Mouse (Mus musculus) midbrain, embryonic 10.5 days (tissue): ENCODE measurements around the gene Cep57. TPM values are rescaled to one million over a fixed set of nuclear protein-coding genes. Genes with fewer than 3 reads are reported as not detected.
A peak's percentile ranks its signal among the peaks of the same experiment; 100 is the strongest.

Source experiments
- DNase-seq: peaks from one replicate; pipeline ENCODE4 v3.0.0-alpha.2; 2017; ENCODE audit warnings: low spot score
- H3K27ac ChIP-seq: fragments of 300-500 bp; sonication (generic); replicated peaks from 2 replicates; pipeline ENCODE4 v1.5.1; 2016; ENCODE audit warnings: mild to moderate bottlenecking
- H3K27me3 ChIP-seq: fragments of 300-500 bp; sonication (generic); 2 replicates; pipeline ENCODE4 v1.6.1; 2016; ENCODE audit warnings: low read depth, mild to moderate bottlenecking; ENCODE audit not compliant: poor library complexity, severe bottlenecking
- H3K36me3 ChIP-seq: fragments of 300-500 bp; sonication (generic); 2 replicates; pipeline ENCODE4 v1.6.1; 2016; ENCODE audit warnings: mild to moderate bottlenecking, moderate library complexity
- H3K4me1 ChIP-seq: fragments of 300-500 bp; sonication (generic); 2 replicates; pipeline ENCODE4 v1.6.1; 2016
- H3K4me3 ChIP-seq: fragments of 300-500 bp; sonication (generic); 2 replicates; pipeline ENCODE4 v1.5.1; 2016; ENCODE audit warnings: mild to moderate bottlenecking, moderate library complexity
- H3K9me3 ChIP-seq: fragments of 300-500 bp; sonication (generic); replicated peaks from 2 replicates; pipeline ENCODE4 v1.6.1; 2016; ENCODE audit warnings: mild to moderate bottlenecking
- WGBS: fragments of 180-500 bp; shearing (Covaris S2); methylation state at CpG from one replicate; pipeline ENCODE4 v1.1.7; 2016; 5-methylcytosine and 5-hydroxymethylcytosine counted together
- polyA plus RNA-seq: library from polyadenylated mRNA; unstranded; fragments of >200 nt; fragmentation: Nextera tagmentation; extraction: Ambion mirVana; gene quantifications from 2 replicates; pipeline ENCODE4 v1.2.1, GENCODE M21; 2016

Gene Cep57
- polyA plus RNA-seq = 61.5 and 62.4 TPM in 2 replicates

DNA sequence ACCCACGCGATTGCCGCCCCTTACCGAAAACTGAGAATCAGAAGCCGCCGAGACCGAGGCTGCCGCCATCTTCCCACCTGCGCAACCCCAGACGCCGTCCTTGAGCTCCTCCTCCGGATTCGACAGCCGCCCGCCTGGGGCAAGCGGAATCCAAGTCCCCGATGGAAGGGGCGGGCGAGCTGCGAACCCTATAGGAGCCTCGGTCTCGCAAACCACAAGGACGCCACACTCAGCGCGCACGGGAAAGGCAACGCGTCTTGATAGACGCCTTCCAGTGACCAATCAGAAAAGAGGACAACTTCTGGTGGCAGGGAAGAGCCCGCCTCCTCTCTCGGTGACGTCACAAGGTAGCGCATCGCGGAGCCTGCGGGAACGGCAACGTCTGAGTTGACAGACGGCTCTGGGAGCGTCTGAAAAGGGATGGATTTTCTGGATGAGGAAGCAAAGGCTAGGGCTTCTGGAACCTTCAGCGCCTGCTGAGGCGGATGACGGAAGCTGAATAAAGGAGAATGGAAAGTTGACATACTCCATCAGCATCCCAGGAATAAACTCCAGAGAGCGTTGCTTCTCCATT is at the start of gene Cep57:
TSS of gene Cep57 (minus strand) at position 276 of the 574 bp plus-strand sequence.
- peaks cover 49% of the 10 kb centered on the region for H3K36me3 ChIP-seq
- H3K4me3 ChIP-seq = peak within 1 kb of the TSS; percentile 85
- peaks cover 32% of the 10 kb centered on the region for H3K4me1 ChIP-seq
- 0% methylated on average over 44 of the region's 44 CpGs for WGBS
- H3K27ac ChIP-seq = peak within 1 kb of the TSS; percentile 99
- no peaks in the 10 kb centered on the region for H3K9me3 ChIP-seq
- DNase-seq = peak; percentile 95
- H3K27me3 ChIP-seq = no peaks in the 10 kb centered on the region

DNA sequence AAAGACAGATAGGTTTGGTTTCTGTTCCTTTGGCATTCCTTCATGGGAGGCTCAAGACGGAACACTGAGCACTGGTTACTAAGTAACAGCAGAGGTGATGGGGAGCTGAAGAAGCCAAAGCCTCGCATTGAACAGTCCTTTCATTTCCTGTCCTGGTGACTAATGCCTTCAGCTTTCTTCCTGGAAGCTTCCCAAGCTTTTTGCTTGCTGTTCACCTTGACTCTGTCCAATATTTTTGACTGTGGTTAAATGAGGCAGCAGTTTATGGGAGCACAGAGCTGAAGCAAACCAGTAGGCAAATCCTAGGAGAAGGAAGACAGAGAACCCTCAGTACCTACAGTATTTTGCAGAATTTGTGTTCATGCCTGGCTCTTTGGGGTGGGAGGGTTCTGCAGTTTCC is 48.4 kb upstream of the Cep57 start:
- no peaks in the 10 kb centered on the region for H3K4me1 ChIP-seq
- H3K27me3 ChIP-seq = no peaks in the 10 kb centered on the region
- H3K9me3 ChIP-seq = no peaks in the 10 kb centered on the region
- DNase-seq = no peak
- 82% methylated on average over 2 of the region's 2 CpGs for WGBS
- H3K27ac ChIP-seq = no peak overlapping the region
- no peak overlapping the region for H3K4me3 ChIP-seq
- no peaks in the 10 kb centered on the region for H3K36me3 ChIP-seq

DNA sequence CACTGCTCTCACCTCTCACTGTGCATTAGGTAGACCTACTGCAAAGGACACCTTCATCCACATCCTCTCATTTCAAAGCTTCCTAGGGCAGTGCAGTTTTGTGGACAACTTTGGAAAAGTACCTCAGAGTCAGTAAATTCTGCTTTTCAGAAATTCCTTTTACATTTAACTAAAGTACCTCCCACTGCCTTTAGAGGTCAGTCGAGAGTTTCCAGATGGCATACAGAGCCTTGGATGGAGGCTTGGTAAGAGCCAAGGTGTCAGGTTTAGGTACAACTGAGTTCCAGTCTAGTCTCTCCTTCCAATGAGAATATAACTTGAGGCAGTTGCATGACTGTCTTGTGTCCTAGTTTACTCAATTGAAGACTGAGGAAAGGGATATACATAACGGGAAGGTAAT is 47.5 kb upstream of the Cep57 start:
- Histone ChIP-seq H3K27ac (no peak overlapping the region), H3K36me3 (no peaks in the 10 kb centered on the region), H3K4me1 (no peaks in the 10 kb centered on the region), H3K4me3 (no peak overlapping the region), H3K27me3 (no peaks in the 10 kb centered on the region), H3K9me3 (no peaks in the 10 kb centered on the region)
- no peak for DNase-seq
- 58% methylated on average over 2 of the region's 2 CpGs for WGBS

DNA sequence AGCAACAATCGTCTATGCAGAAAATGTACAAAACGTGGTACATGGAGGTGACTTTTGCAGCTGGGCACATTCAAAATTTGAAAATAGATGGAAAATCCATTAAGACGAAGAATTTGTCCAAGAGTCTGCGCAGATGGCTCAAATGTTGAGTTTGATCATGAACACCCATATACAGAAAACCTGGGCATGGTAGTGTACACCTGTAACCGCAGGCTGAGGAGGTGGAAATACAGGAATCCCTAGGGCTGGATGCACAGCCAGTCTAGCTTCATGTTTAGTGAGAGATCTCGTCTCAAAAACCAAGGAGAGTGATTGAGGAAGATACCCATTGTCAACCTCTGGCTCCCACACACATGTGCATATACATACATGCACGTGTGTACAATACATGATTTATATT is 44.7 kb upstream of the Cep57 start:
- Histone ChIP-seq H3K27me3 (no peaks in the 10 kb centered on the region), H3K9me3 (no peaks in the 10 kb centered on the region), H3K27ac (no peak overlapping the region), H3K4me1 (no peaks in the 10 kb centered on the region), H3K36me3 (no peaks in the 10 kb centered on the region), H3K4me3 (no peak overlapping the region)
- no peak for DNase-seq
- WGBS = 90% methylated on average over 7 of the region's 7 CpGs

DNA sequence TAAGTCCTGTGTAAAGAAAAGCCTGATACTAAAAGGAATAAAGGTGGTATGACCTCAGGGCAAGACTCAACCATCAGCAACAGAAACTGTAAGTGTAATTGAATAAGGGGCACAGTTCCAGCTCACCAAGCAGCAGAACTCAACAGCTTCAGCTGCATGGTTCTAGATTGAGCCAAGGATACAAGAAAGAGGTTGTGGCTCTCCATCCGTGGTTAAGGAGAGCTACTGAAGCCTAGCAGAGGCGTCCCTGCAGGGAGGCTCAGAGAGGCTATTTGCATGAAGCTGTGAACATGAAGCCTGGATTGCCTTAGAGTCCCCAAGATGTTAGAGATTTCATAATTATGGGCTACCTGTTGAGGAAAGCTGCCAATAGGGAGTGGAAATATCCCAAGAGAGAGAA is 40.7 kb upstream of the Cep57 start:
- no peaks in the 10 kb centered on the region for H3K9me3 ChIP-seq
- H3K27ac ChIP-seq = no peak overlapping the region
- H3K36me3 ChIP-seq = no peaks in the 10 kb centered on the region
- no peaks in the 10 kb centered on the region for H3K27me3 ChIP-seq
- DNase-seq = no peak
- no peaks in the 10 kb centered on the region for H3K4me1 ChIP-seq
- H3K4me3 ChIP-seq = no peak overlapping the region
- WGBS = 67% methylated on average over 2 of the region's 2 CpGs

DNA sequence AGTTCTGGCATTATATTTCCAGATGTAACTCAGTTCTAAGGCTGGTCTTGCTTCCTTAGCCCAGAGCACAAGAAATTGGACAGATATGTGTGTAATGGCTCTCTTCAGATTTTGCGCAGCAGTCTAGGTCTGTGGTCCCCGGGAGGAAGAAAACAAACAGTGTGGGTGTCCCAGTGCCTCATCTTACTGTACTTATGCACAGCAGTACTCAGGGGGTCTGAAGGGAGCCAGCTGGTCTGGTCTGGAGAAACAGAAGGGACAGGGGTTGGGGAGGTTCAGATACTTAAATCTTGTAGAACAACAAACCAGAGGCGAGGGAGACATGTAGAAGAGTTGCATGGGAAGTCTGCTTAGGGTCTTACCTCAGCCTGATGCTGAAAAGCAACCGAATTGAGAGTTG is 29.9 kb upstream of the Cep57 start:
- Histone ChIP-seq H3K9me3 (no peaks in the 10 kb centered on the region), H3K27me3 (no peaks in the 10 kb centered on the region), H3K36me3 (no peaks in the 10 kb centered on the region), H3K4me1 (no peaks in the 10 kb centered on the region), H3K27ac (no peak overlapping the region), H3K4me3 (no peak overlapping the region)
- DNase-seq = no peak
- WGBS = 76% methylated on average over 4 of the region's 4 CpGs

DNA sequence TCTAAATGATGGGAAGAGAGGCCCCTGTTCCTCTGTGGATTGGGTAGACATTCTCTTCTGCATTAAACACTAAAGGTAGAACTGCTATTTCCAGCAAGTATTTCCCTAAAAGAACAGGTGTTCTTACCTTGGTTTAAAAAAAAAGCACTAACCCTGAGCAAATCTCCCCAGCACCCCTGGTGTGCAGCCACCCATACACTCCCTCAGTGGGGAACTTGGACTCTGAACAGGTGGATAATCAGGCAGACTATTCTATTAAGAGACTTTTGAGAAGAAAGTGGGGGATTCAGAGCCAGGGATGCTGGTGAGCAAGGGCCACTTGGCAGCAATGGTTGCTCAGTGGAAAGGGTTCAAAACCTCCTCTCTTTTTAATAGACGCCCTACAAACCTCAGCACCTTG is 29.3 kb upstream of the Cep57 start:
- no peak overlapping the region for H3K27ac ChIP-seq
- H3K4me1 ChIP-seq = no peaks in the 10 kb centered on the region
- H3K36me3 ChIP-seq = no peaks in the 10 kb centered on the region
- no peaks in the 10 kb centered on the region for H3K9me3 ChIP-seq
- 68% methylated on average over 1 of the region's 1 CpGs for WGBS
- H3K27me3 ChIP-seq = no peaks in the 10 kb centered on the region
- DNase-seq = no peak
- no peak overlapping the region for H3K4me3 ChIP-seq

DNA sequence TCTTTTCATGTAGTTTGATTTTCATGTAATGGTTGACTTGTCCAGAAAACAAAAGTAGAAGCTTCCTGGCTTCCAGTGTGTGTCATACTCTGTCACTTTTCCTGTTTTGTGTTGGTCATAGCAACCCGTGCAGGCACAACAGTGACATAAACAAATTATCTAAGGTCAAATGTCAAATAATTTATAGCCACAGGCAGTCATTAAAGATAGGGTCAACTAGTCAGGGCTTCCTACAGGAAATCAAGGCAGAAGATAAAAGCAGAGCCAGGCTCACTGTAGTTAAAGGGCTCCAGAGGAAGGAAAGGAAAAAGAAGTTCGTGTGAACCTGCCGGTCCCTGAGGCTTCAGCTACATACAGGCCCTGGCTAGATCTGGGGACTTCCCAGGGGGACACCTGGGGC is 27.0 kb upstream of the Cep57 start:
- Histone ChIP-seq H3K27ac (no peak overlapping the region), H3K4me3 (no peak overlapping the region), H3K4me1 (no peaks in the 10 kb centered on the region), H3K27me3 (no peaks in the 10 kb centered on the region), H3K36me3 (no peaks in the 10 kb centered on the region), H3K9me3 (no peaks in the 10 kb centered on the region)
- WGBS = 86% methylated on average over 3 of the region's 3 CpGs
- no peak for DNase-seq

DNA sequence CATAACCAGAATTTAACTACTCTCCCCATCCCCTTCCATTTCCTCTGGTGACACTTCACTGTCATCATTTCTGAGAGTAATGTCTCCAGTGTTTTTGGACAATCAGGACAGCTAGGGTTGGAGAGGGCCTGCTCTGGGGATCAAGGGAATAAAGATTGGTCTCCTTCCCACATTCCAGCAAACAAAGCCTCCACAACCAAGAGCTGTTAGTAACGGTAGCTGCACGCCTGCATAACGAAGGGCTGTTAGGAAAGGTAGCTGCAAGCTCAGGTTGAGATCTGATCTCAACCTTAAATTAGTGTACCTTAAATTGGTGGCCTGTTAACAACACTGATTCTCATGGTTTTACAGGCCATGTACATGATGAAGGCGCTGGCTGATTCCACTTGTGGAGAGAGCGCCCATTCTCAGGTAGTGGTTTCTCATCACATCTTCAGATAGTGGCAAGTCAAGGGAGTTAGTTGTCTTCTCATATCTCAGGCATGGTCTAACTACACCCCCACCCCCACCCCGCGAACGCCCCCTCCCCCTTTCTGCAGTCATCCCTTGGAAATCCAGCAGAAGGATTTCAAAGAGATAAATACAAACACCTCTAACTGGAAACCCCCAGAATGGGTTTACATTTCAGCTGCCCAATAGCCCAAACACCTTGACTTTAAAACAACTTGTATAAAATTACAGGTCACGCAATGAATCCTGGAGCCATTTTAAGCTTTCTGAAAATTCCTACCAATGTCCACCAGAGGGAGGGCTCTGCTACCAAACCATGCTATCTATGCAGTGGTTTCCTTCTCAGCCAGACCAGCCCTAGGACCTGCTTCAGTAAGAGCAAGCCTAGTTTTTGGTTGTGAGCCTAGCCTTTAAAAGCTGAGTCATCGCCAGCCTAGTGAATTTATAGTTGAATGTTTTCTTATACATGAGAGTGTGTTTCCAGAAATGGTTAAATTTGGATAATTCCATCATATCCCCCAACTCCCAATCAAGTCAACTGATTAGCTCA is 21.9 kb upstream of the Cep57 start:
- peaks cover 25% of the 10 kb centered on the region for H3K36me3 ChIP-seq
- DNase-seq = no peak
- H3K9me3 ChIP-seq = no peaks in the 10 kb centered on the region
- no peaks in the 10 kb centered on the region for H3K27me3 ChIP-seq
- WGBS = 81% methylated on average over 10 of the region's 10 CpGs
- H3K4me1 ChIP-seq = no peaks in the 10 kb centered on the region
- no peak overlapping the region for H3K4me3 ChIP-seq
- H3K27ac ChIP-seq = no peak overlapping the region

DNA sequence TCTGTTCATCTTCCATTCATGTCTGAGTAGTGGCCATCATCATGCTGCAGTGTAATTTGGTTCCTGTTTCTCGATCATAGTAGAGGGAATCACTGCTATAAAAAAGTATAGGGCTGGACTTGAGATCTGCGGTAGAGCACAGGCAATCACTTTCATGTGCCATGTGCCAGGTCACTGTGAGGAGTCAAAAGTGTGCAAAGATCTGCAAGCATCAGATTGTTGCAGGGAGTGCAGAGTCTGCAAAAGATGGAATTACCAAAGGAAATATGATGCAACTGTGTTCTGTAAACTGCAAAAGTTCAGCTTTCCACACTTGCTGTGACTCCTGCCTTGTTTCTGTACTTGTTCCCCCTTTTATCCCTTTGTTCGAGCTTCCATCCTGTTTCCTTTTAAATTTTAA is 20.7 kb upstream of the Cep57 start:
- DNase-seq = no peak
- Histone ChIP-seq H3K4me3 (no peak overlapping the region), H3K4me1 (no peaks in the 10 kb centered on the region), H3K36me3 (peaks cover 37% of the 10 kb centered on the region), H3K27me3 (no peaks in the 10 kb centered on the region), H3K9me3 (no peaks in the 10 kb centered on the region), H3K27ac (no peak overlapping the region)
- 93% methylated on average over 3 of the region's 3 CpGs for WGBS

DNA sequence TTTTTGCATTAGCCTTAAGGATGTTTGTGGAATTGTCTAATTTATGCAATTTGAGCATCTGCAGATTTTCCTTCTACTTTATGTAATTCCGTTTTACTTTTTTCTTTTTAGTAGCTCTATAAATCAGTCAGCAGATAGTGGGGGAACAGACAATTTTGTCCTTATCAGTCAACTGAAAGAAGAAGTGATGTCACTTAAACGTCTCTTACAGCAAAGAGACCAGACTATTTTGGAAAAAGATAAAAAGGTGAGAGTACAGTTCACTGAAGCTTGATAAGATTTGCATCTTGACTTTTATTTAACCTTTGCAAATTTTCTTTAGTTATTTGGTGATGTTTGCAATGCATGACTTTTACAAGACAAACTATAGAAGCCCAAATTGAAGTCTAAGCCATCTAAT is 9.8 kb upstream of the Cep57 start:
- H3K36me3 ChIP-seq = peaks cover 100% of the 10 kb centered on the region
- WGBS = 86% methylated on average over 2 of the region's 2 CpGs
- no peak for DNase-seq

DNA sequence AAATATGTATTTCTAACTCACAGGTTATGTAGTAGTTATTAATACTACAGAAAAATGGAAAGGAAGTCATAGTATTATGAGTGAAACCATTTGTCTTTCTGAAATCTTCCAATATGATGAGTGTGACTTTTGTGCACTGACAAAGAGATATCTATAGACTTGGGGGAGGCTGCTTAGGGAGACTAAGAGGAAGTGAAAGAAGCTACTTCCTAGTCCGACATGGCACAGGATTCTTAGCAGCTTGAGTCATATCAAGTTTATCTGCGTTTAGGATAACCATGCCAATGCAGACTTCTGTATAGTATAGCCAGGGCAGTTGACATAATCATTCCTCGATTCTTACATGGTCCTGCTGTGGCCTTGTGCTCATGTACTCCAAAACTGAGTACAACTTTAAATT is 8.3 kb upstream of the Cep57 start:
- H3K4me3 ChIP-seq = no peak overlapping the region
- no peaks in the 10 kb centered on the region for H3K27me3 ChIP-seq
- peaks cover 100% of the 10 kb centered on the region for H3K36me3 ChIP-seq
- no peaks in the 10 kb centered on the region for H3K4me1 ChIP-seq
- WGBS = 90% methylated on average over 3 of the region's 3 CpGs
- H3K27ac ChIP-seq = no peak overlapping the region
- no peaks in the 10 kb centered on the region for H3K9me3 ChIP-seq
- DNase-seq = no peak

More for the DNA sequence above, 9.8 kb upstream of the Cep57 start:
- no peak overlapping the region for H3K4me3 ChIP-seq
- no peaks in the 10 kb centered on the region for H3K4me1 ChIP-seq
- no peaks in the 10 kb centered on the region for H3K27me3 ChIP-seq
- no peaks in the 10 kb centered on the region for H3K9me3 ChIP-seq
- no peak overlapping the region for H3K27ac ChIP-seq

DNA sequence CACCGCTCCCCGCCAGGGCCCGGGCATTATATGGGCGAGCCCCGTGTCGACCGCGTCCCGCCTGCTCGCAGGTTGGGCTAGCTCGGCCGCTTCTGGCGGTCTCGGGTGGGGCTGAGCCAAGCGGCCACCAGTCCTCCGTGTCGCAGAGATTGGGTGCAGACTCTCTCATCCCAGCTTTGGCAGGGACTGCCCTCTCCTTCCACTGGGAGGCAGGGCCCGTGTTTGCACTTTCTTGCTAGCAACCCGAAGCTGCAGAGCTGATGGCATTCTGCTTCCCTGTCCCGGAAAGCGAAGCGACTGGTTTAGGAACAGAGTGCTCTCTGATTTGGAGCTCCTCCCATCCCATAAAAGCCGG is 1.2 kb upstream of the Cep57 start:
- no peak for DNase-seq
- H3K27me3 ChIP-seq = no peaks in the 10 kb centered on the region
- H3K27ac ChIP-seq = peak overlapping the region; percentile 99
- peaks cover 49% of the 10 kb centered on the region for H3K36me3 ChIP-seq
- no peaks in the 10 kb centered on the region for H3K9me3 ChIP-seq
- H3K4me1 ChIP-seq = peaks cover 32% of the 10 kb centered on the region
- H3K4me3 ChIP-seq = peak overlapping the region; percentile 85
- under 1% methylated on average over 23 of the region's 23 CpGs for WGBS
